Mouse (Mus musculus) heart, postnatal 0 days (tissue): ENCODE data around the gene Lyrm1. TPM values are rescaled to one million over a fixed set of nuclear protein-coding genes. Genes with fewer than 3 reads are reported as not detected.

ENCODE experiments used
- ATAC-seq: fragments of 200-750 bp; cut with Nextera tagmentation; 2 replicates; pipeline ENCODE4 v1.8.0; 2017; ENCODE audit warnings: low read depth, moderate number of reproducible peaks, moderate library complexity; ENCODE audit not compliant: insufficient read depth
- DNase-seq: peaks from one replicate; pipeline ENCODE4 v3.0.0-alpha.2; 2016; ENCODE audit warnings: low spot score
- H3K27ac ChIP-seq: fragments of 300-500 bp; sonication (generic); 2 replicates; pipeline ENCODE4 v1.5.1; 2014; ENCODE audit warnings: low read depth, mild to moderate bottlenecking
- H3K27me3 ChIP-seq: fragments of 300-500 bp; sonication (generic); 2 replicates; pipeline ENCODE4 v1.6.1; 2014; ENCODE audit warnings: low read length, mixed read lengths; ENCODE audit not compliant: control insufficient read depth, insufficient read depth
- H3K36me3 ChIP-seq: fragments of 300-500 bp; sonication (generic); replicated peaks from 2 replicates; pipeline ENCODE4 v1.6.1; 2014; ENCODE audit warnings: low read length, mixed read lengths; ENCODE audit not compliant: control insufficient read depth, insufficient read depth
- H3K4me1 ChIP-seq: fragments of 300-500 bp; sonication (generic); 2 replicates; pipeline ENCODE4 v1.6.1; 2014; ENCODE audit warnings: antibody characterized with exemption; ENCODE audit not compliant: control insufficient read depth, insufficient read depth
- H3K4me2 ChIP-seq: fragments of 300-500 bp; sonication (generic); 2 replicates; pipeline ENCODE4 v1.6.1; 2014; ENCODE audit warnings: low read depth, mild to moderate bottlenecking, low read length, moderate library complexity
- H3K4me3 ChIP-seq: fragments of 300-500 bp; sonication (generic); 2 replicates; pipeline ENCODE4 v1.5.1; 2014; ENCODE audit warnings: low read depth, low read length
- H3K9ac ChIP-seq: fragments of 300-500 bp; sonication (generic); replicated peaks from 2 replicates; pipeline ENCODE4 v1.6.1; 2014; ENCODE audit warnings: low read depth, low read length, mixed read lengths
- H3K9me3 ChIP-seq: fragments of 300-500 bp; sonication (generic); replicated peaks from 2 replicates; pipeline ENCODE4 v1.6.1; 2016; ENCODE audit warnings: low read length; ENCODE audit not compliant: control insufficient read depth
- CTCF ChIP-seq: IDR thresholded peaks from 2 replicates; pipeline ENCODE4 v1.5.1; 2016; ENCODE audit warnings: antibody characterized with exemption, control low read depth, low read depth
- EP300 ChIP-seq: IDR thresholded peaks from 2 replicates; pipeline ENCODE4 v1.6.1; 2016; ENCODE audit warnings: antibody characterized with exemption, low read depth
- WGBS: fragments of 180-500 bp; shearing (Covaris S2); extraction: QIAGEN DNeasy Blood & Tissue Kit; methylation state at CpG from one replicate; pipeline ENCODE4 v1.1.7; 2014; 5-methylcytosine and 5-hydroxymethylcytosine counted together
- polyA plus RNA-seq: library from polyadenylated mRNA; unstranded; fragments of >200 nt; fragmentation: Nextera tagmentation; extraction: Ambion mirVana; gene quantifications from 2 replicates; pipeline ENCODE4 v1.2.1, GENCODE M21; 2015
- total RNA-seq: library from RNA; depleted of rRNA; stranded (reverse); fragments of >200 nt; gene quantifications from 2 replicates; pipeline ENCODE4 v1.2.3, GENCODE M21; 2014; ENCODE audit warnings: low replicate concordance; rRNA removed

Gene Lyrm1
- total RNA-seq (3.0 and 11.9 TPM in 2 replicates), polyA plus RNA-seq (8.4 and 9.2 TPM in 2 replicates)

DNA sequence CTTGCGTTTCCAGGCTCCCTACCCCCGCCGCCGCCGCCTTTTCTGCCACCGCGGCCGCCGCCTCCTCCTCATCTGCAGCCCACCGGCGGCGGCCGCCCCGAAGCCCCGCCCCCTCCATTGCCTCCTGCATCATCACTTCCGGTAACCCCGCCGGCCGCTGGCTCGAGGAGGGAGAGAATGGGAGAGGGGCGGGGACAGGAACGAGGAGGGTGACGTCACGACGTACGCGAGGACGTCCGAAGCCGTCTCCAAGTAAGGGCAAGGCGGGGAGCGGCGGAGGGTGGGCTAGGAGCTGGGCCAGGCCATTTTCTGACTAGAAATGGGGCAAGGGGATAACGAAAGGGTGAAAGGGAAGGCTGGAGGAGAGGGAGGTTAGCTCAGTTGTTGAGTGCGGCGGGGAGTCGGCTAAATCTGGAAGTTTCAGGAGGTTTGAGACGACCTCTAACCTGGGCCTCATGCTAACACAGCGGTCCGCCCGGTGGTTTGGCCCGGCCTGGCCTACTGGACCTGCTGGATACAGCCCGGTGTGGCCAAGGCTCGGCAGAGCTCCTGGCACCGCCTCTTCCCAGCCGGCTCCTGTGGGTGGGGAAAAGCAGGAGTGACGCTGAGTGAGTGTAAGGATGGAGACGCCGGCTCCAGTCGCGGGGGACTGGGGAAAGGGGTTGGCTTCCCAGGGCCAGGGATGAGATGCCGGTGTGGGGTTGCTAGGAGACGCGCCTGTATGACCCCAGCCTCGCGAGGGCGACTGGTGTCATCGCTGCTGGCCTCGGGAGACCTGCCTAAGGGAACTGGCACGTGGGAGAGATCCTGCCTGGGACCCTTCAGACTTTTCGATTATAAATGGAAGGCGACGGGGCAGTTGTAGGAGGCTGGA lies at the start of gene Lyrm1, which contains the start of gene Dcun1d3:
Lyrm1 (plus strand) TSS at position 223 of the 874 bp plus-strand sequence.
Dcun1d3 (minus strand) TSS at position 660 of the 874 bp plus-strand sequence.
- DNase-seq (peak; percentile 99), ATAC-seq (peak; percentile 99)
- peaks cover 10% of the 10 kb centered on the region; the same call in 1 of the 2 replicates for H3K4me1 ChIP-seq
- H3K9ac ChIP-seq = peak within 1 kb of the TSS; percentile 71
- under 1% methylated on average over 61 of the region's 63 CpGs for WGBS
- no peaks in the 10 kb centered on the region for H3K9me3 ChIP-seq
- H3K4me2 ChIP-seq = peak within 1 kb of the TSS; percentile 75
- H3K27me3 ChIP-seq = no peaks in the 10 kb centered on the region
- no peaks in the 10 kb centered on the region for H3K36me3 ChIP-seq
- H3K4me3 ChIP-seq = peak within 1 kb of the TSS; percentile 70
- TF ChIP-seq EP300 (peak; percentile 55; the same call in 1 of the 2 replicates), CTCF (no peak)
- peak within 1 kb of the TSS; percentile 95 for H3K27ac ChIP-seq

DNA sequence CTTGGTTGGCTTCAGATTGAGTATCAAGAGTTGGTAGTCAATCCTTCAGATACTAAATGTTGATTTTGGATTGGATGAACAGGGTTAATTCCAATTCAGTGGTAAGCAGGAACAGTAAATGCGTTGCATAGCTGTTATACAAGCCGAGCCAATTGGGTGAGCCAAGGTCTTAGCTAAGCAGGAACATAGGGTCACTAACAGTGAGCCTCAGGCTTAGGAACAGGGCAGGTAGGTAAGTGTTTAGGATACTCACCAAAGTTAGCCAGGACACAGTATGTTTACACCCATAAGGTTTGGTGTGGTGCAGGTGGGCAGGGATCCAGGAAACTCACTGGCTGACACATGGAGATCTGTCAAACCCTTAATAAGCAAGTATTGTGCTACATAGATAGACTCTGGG lies 48.3 kb upstream of the Lyrm1 start:
- Histone ChIP-seq H3K4me3 (no peak overlapping the region), H3K36me3 (peaks cover 25% of the 10 kb centered on the region), H3K4me2 (no peak overlapping the region), H3K27ac (no peak overlapping the region), H3K9me3 (no peaks in the 10 kb centered on the region), H3K27me3 (no peaks in the 10 kb centered on the region), H3K4me1 (no peaks in the 10 kb centered on the region), H3K9ac (no peak overlapping the region)
- no peak for ATAC-seq
- DNase-seq = no peak
- TF ChIP-seq EP300 (no peak), CTCF (no peak)
- WGBS = 80% methylated on average over 2 of the region's 2 CpGs

- ATAC-seq (no peak), DNase-seq (peak; percentile 53)
- WGBS = 0% methylated on average over 1 of the region's 1 CpGs
- Histone ChIP-seq H3K9ac (no peak overlapping the region), H3K4me2 (no peak overlapping the region), H3K4me3 (no peak overlapping the region), H3K9me3 (no peaks in the 10 kb centered on the region), H3K27ac (no peak overlapping the region), H3K4me1 (no peaks in the 10 kb centered on the region), H3K36me3 (peaks cover 19% of the 10 kb centered on the region), H3K27me3 (no peaks in the 10 kb centered on the region)
- no peak for TF ChIP-seq EP300
- TF ChIP-seq CTCF = peak; percentile 97
These were observed 46.6 kb upstream of the Lyrm1 start for GRCm38 (mm10) chr7:119849096-119849495.

- Histone ChIP-seq H3K4me1 (no peaks in the 10 kb centered on the region), H3K36me3 (peaks cover 4% of the 10 kb centered on the region; the same call in 1 of the 2 replicates), H3K4me3 (no peak overlapping the region), H3K4me2 (no peak overlapping the region), H3K27me3 (no peaks in the 10 kb centered on the region), H3K9me3 (no peaks in the 10 kb centered on the region), H3K9ac (no peak overlapping the region), H3K27ac (peak overlapping the region; percentile 11; the same call in 1 of the 2 replicates)
- DNase-seq (peak; percentile 23), ATAC-seq (no peak)
- TF ChIP-seq EP300 (no peak), CTCF (no peak)
- 43% methylated on average over 5 of the region's 5 CpGs for WGBS
These were observed 44.9 kb upstream of the Lyrm1 start for GRCm38 (mm10) chr7:119850737-119851136.

- Histone ChIP-seq H3K4me1 (no peaks in the 10 kb centered on the region), H3K4me2 (no peak overlapping the region), H3K4me3 (no peak overlapping the region), H3K27me3 (no peaks in the 10 kb centered on the region), H3K9me3 (no peaks in the 10 kb centered on the region), H3K27ac (no peak overlapping the region), H3K36me3 (peaks cover 13% of the 10 kb centered on the region; the same call in 1 of the 2 replicates), H3K9ac (no peak overlapping the region)
- no peak for TF ChIP-seq EP300
- TF ChIP-seq CTCF = no peak
- ATAC-seq = no peak
- DNase-seq = no peak
These were observed 43.2 kb upstream of the Lyrm1 start for GRCm38 (mm10) chr7:119852494-119852893.
